Mouse (Mus musculus) c-Kit-negative CD71-positive TER-119-positive erythroid progenitor cells, embryonic 14.5 days (primary cell): ENCODE results near the gene Fgf11.

ENCODE experiments used
- DNase-seq: peaks from one replicate; pipeline ENCODE4 v3.0.0-alpha.2; 2013; ENCODE audit warnings: low read depth, low spot score

The Fgf11 gene

GRCm38 (mm10) chr11:69784793-69785272 lies 16.8 kb downstream of the Fgf11 start:
- DNase-seq: peak; percentile 56

DNA sequence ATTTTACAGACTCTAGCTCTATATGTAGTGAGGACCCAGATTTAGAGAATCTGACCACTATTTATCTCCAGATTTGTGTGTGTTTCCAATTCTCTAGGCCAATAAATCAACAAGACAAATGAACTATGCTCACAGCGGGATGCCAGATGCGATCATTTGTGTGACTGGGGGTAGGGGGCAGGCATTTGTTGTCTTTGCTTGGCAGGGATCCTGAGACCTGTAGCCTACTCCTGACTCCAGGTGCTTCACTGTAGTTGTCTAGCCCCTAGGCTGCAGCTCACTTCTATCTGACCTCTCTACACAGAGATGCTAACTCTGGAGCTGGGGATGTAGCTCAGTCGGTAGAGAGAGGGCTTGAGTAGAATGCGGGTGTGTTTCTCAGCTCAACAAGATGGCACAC lies 19.8 kb downstream of the Fgf11 start:
- DNase-seq: no peak

GRCm38 (mm10) chr11:69778985-69779384 lies 22.7 kb downstream of the Fgf11 start:
- no peak for DNase-seq

GRCm38 (mm10) chr11:69778258-69778982 lies 23.2 kb downstream of the Fgf11 start:
- DNase-seq: no peak

- DNase-seq: no peak
These were observed 24.0 kb downstream of the Fgf11 start for GRCm38 (mm10) chr11:69777504-69778257.

DNA sequence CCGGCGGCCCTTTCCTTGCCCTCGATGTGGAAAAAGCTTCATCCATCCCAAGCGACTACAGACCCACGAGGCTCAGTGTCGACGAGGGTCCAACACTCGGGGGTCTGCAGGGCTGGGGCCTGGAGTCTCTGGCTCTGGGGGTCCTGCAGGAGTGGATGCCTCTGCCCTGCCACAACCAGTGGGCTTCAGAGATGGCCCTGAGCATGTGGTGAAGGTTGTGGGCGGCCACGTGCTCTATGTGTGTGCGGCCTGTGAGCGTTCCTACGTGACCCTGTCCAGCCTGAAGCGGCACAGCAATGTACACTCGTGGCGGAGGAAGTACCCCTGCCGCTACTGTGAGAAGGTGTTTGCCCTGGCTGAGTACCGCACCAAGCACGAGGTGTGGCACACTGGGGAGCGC lies 25.2 kb downstream of the Fgf11 start:
- no peak for DNase-seq

DNA sequence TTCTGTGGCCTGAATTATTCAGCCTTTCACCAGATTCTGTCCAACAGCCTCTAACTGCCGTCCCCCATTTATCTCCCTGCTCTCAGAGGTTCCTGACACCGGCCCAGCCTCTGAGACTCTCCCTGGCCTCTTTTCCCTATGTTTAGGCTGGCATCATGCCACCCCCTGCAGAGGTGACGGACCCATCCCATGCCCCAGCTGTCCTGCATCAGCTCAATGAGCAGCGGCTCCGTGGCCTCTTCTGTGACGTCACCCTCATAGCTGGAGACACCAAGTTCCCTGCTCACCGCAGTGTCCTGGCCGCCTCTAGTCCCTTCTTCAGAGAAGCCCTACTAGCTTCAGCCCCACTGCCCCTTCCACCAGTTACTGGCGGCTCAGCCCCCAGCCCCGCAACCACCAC lies 25.9 kb downstream of the Fgf11 start:
- DNase-seq: no peak

GRCm38 (mm10) chr11:69774961-69775360 lies 26.7 kb downstream of the Fgf11 start:
- DNase-seq: no peak

- DNase-seq: no peak
These were observed 34.1 kb downstream of the Fgf11 start for GRCm38 (mm10) chr11:69767625-69767909.

- DNase-seq: no peak
These were observed 34.6 kb downstream of the Fgf11 start for GRCm38 (mm10) chr11:69766872-69767624.

DNA sequence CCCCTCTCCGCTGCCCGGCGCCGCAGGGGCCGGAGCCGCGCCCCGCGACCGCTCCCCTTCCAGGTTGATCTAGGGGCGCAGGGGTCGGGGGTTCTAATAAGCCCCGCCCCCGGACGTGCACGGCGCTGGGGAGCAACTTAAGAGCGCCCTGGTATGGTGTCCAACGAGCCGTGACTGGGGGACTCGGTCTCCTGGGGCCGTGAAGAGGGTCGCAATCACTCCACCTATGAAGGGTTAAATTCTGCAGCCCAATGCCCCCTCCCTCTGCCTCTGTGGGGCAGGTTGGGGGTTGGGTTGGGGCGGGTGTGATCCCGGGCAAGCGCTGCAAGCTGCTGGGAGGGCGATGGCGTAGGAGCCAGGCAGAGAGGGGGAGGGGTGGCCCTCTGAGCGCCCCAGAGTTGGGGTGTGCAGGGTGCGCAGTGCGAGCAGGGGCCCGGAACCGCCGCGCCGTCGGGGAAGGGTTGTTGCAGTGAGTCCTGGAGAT lies 35.5 kb downstream of the Fgf11 start:
- DNase-seq: no peak

DNA sequence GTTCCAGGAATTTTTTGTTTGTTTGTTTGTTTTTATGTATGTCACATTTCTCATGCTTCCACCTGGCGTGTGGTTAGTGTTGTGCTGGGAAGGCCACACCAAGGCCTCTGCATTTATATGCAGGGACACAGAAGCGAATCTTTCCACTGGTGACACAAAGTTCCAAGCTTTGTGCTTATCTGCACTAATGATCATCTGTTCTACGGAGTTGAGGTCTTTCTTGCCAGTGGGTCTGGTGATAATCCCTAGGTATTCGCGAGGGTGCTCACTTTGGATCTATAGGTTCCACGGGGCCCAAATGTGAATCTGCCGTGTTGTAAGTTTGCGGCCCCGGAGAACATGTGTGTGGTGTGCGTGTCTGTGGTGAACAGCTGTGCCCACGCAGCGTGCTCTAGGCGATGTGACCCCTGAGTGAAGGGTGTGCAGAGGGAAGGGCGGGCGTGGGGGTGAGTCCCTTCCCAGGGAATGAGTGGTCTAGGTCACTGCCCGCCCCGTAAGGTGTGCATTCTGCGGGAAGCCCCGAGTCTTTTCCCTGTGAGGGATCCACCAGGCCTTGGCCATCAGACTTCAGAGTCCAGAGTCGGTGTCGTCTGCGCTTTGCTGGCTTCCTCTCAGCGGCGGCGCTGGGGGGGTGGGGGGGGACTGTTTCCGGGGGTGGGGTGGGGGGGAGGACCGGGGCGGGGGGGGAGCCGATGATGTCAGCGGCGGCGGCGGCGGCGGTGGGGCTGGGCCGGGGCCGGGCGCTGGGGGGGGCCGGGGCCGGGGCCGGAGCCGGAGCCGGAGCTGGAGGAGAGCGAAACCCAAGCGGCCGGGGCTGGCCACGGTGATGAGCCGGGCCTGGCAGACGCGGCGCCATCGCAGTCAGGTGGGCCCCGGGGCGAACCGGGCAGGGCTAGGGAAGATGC lies 36.2 kb downstream of the Fgf11 start, which contains the start of gene Zbtb4:
Gene Zbtb4, plus strand, starts transcription at position 692 of the 905 bp plus-strand sequence.
- DNase-seq: no peak

DNA sequence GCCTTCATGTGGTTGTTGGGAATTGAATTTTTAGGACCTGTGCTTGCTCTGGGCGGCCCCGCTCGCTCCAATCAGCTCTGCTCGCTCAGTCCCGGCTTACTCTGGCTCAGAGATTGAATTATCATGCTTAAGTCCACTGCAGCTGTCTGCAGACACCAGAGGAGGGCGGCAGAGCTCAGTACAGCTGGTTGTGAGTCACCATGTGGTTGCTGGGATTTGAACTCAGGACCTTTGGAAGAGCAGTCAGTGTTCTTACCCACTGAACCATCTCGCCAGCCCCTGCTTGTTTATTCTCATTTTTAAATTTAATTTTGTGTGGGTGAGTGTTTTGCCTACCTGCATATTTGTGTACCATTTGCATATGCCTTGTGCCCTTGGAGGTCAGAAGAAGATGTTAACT lies 38.1 kb downstream of the Fgf11 start:
- DNase-seq: no peak

GRCm38 (mm10) chr11:69761868-69762267 lies 39.8 kb downstream of the Fgf11 start, which contains the start of gene Slc35g3:
Gene Slc35g3 (minus strand): TSS chr11:69761968.
- DNase-seq: no peak

GRCm38 (mm10) chr11:69760901-69761200 lies 40.8 kb downstream of the Fgf11 start:
- no peak for DNase-seq

- no peak for DNase-seq
These were observed 41.3 kb downstream of the Fgf11 start for GRCm38 (mm10) chr11:69760160-69760900.

DNA sequence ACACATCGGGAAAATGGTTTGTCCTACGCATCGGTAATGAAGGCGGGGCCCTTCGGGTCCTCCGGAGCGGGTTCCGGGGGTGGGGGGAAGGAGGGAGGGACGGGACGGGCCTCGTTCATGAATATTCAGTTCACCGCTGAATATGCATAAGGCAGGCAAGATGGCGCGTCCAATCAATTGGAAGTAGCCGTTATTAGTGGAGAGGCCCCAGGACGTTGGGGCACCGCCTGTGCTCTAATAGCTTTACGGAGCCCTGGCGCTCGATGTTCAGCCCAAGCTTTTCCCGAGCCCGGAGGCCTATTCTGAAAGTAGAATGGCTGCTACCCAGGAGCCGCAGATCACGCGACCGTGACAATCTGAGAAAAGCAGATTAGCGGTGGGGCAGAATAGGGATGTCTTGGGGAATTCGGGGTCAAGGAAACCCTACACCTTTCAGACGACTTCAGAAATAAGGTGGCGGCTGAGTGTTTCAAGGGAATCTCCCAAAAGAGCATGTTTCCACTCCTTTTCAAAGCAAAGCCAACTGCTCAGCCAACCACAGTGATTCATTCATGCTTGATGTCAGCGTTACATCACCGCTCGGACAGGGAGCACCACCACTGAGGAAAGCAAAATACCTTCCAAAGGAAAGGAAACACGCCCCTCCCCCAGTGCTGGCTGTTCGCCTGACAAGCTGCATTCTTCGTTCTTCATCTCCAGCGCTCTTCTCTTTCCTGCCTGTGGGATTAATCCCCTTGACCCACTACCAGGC lies 42.5 kb downstream of the Fgf11 start:
- no peak for DNase-seq

GRCm38 (mm10) chr11:69758478-69758970 lies 43.1 kb downstream of the Fgf11 start, which contains the start of gene Polr2a:
Gene Polr2a (minus strand): TSS chr11:69758637.
- DNase-seq: peak; percentile 96

- DNase-seq: peak; percentile 91
These were observed 43.6 kb downstream of the Fgf11 start for GRCm38 (mm10) chr11:69758090-69758456.
